Mouse (Mus musculus) testis, postnatal 10 days (tissue): ENCODE results near the gene Cbs.
"Not testable (repeated sequence)": the region's sequence is repeated elsewhere in the genome, so short reads cannot be mapped to it uniquely, and the experiment has no call there.

Source experiments
- DNase-seq: peaks from one replicate; pipeline ENCODE4 v3.0.0; 2021; ENCODE audit warnings: low spot score

Gene Cbs

DNA sequence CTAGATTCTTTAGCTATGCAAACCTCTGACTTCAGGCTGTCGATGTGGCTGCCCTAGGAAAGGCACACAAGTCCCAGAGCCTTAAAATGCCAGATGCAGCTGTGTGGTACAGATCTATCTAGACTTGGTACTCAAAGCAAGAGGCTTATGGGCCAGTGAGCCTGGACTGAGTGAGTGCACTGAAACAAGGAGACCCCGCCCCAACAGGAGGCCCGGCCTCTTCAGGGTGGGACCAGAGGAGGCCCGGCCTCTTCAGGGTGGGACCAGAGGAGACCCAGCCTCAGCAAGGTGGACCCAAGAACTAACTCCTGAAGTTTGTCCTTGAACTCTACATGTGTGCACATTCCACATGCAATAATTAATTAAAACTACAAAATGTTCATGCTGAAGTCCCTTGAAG lies 5.9 kb upstream of the Cbs start:
- no peak for DNase-seq

DNA sequence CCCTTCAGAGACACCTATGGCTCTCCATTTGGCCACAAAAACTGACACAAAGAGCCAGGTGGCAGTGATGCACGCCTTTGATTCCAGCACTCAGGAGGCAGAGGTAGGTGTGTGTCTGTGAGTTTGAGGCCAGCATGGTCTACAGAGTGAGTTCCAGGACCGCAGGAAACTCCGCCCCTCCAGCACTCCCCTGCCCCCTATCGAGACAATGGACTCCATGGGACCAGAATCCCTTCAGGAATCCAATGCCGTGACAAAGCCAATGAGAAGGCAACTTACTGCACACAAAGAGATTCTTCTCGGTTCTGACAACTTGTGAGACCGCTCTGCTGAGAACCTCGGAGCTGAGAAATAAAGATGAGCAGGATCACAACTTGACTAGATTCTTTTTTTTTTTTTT lies 5.3 kb upstream of the Cbs start:
- DNase-seq: no peak

DNA sequence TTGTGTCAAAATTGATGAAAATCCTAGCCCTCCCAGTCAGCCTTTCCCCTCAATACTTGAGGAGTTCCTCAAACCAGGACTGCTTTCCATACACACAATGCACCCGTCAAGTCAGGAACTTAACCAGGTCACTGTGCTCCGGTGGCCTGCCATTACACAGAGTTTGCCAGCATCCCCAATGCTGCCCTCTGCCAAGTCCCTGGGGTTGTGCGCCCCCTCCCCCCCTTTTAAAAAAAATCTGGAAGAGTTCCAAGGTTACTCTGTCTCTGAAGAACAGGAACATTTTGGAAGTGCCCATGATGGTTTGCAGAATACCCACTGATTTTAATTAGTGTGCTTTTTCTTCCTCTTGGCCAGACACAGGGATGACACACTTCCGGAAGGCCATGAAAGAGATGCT lies 2.6 kb upstream of the Cbs start:
- DNase-seq: no peak

DNA sequence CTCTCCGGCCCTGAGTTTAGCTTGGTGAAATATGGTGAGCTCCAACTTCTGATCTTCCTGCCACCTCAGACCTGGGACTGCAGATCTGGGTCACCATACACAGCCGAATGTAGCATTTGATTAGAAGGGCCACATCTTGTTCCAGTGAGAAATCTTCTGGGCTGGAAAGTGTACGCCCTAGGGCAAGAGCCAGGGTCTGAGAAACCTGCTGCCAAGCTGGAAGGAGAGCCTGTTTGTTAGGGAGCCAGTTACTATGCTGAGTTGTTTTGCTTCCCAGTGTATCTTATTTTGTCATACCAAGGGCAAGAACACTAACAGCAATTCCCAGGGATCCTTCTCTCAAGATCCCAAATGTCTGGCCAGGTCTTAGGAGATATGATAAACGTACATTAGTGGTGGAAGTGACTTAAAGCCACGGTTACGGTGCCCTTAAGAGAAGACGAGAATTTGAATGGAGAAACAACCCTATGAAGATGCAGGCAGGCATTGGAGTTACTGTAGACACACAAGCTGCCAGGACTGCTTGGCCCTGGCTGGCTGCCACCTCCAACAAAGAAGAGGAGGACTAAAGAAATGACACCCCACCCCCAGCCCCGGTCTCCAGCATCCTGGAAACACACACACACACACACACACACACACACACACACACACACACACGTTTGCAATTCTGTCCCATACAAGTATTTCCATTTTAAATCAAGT lies 980 bp upstream of the Cbs start:
- DNase-seq: peak; percentile 73

DNA sequence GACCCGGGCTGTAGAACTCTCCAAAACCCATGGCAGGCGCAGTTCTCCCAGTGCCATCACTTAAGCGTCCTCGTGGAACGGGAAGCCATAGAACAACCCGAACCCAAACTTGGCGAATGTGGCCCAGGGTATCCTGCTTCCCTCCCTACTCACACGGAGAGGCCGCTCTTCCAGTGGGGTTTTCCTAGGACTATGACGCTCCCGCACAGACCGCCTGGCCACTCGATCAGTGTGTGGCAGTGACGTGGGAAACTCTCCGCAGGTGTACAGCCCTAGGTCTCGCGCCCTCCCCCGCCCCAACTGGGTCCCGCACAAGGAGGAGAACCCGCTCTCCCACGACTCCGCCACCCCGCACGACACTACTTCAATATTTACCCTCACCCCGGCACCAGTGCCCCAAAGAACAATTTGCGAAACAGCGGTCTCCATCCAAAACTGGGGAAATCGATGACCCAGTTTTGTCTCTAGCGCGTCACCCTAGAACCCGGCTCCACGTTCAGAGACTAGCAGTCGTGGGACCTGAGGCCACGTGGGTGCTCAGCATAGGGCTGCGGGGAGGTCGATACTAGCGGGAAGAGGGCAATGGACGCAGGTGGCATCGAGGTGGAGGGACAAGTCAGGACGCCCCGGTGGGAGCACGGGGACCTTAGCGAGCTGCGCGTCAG lies 629 bp downstream of the Cbs start:
- DNase-seq: no peak

DNA sequence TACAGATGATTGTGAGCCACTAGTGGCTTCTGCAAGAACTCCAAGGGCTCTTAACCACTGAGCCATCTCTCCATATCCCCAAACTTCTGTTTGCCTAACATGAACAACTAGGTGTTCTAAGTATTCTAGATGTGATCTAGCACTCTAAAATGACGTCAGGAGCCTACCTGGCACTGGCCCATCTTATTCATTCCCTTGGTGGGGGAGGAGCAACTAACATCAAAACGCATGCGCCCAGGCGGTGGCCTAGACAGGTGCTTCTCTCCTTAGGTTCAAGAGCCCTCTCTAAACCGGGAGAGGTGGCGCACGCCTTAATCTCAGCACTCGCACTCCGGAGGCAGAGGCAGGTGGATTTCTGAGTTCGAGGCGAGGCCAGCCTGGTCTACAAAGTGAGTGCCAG lies 1.3 kb downstream of the Cbs start:
- DNase-seq: no peak

DNA sequence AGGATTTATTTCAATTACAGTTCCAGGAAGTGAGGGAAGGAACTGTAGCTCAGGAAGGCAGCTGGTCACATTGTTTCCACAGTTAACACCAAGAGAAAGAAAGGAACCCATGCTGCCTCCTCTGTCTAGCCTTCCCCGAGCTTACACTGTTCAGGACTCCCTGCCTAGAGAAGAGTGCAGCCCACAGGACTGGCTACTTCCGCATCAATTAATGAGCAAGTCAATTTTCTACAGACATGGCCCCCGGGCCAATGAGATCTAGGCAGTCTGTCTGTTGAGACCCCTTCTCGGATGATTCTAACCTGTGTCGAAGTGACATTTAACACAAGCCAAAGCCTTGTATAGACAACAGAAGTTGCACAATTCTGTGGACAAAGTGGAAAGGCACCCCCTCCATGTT lies 2.1 kb downstream of the Cbs start:
- DNase-seq: no peak

DNA sequence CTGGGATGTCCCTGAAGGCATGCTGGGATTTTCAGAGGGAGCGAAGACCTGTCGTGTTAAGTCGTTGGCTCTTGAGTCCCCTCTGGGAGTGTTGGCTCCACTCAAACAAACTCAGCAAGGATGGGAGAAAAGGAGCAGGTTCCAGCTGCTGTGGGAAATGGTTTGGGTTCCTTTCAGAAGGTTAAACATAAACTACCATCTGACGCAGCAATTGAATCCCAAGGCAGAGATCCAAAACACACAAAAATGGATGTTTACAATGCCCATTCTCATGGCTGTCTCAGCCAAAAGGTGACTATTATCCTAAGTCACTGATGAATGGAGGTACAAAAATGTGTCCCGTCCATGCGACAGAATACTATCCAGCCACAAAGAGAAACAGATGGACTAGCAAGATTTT lies 4.0 kb downstream of the Cbs start:
- DNase-seq: no peak

DNA sequence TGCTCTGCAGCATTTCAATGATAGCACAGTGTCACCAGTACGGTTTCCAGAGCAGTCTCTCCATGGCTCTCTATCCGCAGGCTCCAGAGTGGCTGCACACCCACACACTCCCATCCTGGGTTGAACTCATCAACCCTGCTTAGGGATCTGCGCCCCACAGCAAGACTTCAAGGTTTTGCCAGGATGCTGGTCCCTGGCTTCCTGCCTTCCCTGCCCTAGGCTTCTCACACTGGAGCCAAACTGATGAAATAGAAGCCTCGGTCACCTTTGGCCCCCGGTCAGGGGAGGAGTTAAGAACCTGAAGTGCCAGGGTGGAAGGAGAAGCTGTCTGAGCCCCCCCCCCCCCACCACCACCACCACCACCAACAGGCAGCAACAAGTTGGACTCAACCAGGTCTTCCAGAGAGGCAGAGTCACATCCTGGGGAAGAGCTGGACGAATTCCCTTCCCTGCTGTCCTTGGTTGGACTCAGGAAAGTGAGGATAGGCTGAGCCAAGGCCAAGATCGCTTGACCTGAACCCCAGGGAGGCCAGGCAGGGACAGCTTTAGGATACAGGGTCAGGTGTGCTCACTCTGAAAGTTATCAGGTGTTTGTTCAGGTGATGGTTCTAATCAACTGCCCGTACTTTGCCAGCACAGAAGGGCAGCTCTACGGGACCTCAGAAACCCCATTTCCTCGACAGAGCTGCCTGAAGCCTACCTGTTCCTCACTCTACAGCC lies 5.8 kb downstream of the Cbs start:
- no peak for DNase-seq

DNA sequence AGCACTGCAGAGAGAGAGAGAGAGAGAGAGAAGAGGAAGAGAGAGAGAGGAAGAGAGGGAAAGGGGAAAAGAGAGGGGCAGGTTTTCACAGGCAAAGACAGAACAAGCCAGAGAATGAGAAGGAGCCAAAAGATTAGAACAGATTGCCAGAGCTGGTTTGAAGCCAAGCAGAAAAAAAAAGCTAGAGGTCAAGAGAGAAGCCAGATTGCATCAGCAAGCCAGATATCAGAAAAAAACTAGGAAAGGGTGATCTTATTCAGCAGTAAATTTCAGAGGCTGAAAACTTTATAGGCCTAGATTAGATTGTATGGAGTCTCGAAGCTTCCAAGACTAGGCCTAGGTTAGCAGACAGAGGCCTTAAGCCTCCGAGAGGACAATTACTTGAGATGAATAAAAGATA lies 9.1 kb downstream of the Cbs start:
- no peak for DNase-seq

DNA sequence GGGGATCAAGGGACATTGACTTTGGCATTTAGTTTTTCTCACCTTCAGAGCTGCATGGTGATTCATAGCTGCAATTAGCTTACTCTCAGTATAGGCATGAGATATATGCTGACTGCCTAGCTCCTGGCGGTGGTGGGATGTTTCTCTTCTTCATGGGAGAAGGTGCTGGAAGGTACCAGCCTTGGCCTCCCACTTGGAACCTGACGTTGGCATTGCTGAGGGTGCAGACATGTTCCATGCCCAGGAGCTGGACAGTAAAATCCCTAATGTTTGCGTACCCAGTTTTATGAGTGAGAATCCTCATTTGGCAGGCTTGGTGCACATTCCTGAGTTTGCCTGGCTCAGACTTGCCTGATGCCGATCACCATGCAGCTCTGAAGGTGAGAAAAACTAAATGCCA lies 13.9 kb downstream of the Cbs start:
- DNase-seq: no peak

DNA sequence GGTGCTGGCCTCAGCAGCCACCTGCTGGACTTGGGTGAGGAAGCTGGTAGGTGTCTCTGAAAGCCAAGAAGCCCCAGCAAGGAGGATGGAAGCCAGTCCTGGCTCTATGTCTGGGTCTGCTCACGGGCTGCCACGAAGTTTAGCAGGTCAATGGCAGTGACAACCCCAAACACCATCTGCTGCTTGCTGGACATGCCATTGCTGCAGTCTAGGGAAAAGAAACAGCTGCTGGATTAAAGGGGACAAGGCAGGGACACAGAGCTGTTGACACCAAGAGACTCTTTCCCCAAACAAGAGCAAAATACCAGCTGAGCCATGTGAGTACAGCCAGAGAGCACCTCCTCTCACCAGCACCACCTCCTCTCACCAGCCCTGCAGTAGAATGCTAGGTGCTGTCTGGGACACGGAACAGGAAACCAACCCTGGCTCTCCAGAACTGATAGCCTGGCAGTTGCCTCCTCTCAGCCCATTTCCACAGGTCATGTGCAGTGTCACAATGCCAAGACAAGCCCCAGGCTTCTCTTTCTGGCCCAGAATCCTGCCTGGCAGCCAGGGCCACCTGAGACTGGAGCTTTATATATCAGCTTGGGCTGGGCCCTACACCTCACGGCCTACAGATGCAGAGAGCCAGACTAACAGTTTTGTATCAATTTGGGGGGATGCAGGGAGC lies 23.8 kb downstream of the Cbs start:
- no peak for DNase-seq

DNA sequence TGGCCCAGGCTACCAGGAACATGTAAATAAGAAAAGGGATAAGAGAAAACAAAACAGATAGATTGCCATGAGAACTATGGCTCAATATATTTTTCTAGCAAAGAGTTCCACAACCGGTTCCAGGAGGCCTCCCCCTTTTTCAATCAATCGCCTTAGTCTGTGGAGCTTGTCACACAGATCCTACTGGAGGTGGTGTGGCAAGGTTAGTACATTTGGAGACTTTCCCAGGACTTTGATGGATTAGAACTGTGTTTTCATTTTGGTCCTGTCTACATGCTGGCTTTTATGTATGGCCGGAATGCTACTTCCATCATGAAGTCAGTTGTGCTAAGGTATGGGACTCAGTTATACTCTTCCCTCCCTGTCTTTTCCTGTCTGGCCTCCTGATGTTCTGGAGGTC lies 27.1 kb downstream of the Cbs start:
- no peak for DNase-seq

DNA sequence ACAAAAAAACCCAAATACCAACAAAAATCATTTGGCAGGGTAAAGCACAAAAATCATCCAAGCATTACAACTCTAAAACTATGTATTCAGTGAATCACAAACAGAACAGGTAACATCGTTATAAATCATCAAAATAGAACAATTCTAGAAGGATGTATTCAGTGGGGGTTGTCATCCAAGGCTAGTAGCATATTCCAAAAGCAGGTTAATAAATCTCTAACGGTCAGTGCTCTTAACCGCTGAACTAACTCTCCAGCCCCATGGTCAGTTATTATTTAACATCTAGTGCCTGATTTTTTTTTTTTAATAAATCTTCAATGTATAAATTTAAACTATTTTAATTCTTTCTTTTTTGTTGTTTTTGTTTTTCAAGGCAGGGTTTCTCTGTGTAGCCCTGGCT lies 27.9 kb downstream of the Cbs start:
- not testable (repeated sequence) for DNase-seq

DNA sequence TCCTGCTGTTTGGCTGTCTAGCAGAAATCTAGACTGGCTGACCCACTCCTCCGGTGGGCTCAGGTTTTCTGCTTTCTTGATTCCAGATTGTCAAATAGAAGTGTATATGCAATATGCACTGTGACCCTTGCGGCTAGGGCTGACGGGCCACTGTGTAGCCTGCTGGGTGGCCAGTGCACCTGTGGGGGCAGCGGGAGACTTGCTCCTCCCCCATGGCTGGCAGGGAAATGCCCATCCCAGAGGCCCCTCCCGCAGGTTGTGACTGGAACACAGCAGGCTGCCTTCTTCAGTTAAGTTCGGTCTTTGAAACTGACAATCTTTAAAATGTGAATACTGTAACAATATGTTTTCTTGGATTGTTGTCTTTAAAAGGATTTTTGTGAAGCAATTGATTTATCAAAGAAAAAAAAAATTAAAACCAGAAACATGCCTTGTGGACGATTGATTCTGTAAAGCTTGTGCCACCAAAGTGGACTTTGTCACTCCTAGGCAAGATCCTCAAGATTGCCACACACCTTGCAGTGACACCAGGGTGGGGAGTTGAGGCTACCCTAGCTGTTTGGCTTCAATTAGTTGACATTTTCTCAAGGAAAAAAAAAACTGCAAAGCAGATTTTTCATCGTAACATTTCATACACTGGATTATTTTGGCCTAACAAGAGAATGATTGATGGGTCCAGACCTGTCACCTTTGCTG lies 29.6 kb downstream of the Cbs start:
- no peak for DNase-seq

DNA sequence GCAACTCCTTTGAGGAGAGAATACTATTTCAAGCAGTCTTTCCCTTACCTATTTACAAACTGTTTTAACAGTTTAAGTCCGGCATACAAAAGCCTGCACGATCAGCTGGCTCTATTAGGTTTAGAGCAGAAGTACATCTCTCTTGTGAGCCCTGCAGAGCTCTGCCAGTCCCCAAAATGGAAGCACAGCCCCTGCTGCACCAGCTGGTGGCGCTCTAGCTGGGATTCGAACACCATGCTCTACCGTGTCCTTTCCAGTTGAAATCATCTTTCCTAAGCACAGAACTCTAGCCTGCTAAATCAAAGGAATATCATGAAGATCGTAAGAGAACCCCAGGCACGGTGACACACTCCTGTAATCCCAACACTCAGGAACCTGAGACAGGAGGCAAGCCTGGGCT lies 30.6 kb downstream of the Cbs start:
- no peak for DNase-seq

DNA sequence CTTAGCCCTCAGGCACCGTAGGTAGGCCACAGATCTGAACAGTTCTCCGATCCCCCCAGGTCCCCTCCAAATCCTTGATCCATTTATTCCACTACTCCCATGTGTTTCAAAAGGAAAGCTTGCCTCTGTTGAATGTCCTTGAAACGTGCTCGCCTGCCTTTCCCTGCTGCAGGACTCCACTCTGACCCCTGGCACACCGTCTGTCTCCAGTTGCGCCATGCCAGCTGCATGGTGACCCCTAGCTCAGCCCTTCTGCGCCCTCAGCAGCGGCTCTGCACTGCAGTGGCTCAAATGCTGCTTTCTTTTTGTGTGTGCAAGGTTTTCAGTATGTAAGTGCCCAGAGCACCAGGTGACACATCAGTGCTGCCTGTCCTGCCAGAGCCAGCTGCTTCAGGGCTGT lies 38.4 kb downstream of the Cbs start:
- DNase-seq: no peak

DNA sequence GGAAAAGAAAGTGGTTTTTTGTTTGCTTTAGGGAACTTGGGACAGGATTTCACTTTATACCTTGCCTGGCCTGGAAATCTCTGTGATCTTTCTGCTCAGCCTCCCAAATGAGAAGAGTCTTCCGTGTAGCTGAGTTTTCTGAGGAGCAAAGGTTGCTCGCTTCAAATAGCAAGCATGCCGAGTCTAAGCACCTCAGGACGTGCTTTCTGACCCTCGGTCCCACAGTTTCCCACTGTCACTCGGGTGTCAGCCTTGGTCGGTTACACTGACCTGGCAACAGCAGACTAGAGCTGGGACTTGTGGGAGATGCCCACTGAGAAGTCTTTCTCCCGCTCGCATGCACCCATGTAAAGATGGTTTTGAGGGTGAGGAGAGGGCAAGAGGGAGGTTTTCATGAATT lies 39.1 kb downstream of the Cbs start:
- no peak for DNase-seq

DNA sequence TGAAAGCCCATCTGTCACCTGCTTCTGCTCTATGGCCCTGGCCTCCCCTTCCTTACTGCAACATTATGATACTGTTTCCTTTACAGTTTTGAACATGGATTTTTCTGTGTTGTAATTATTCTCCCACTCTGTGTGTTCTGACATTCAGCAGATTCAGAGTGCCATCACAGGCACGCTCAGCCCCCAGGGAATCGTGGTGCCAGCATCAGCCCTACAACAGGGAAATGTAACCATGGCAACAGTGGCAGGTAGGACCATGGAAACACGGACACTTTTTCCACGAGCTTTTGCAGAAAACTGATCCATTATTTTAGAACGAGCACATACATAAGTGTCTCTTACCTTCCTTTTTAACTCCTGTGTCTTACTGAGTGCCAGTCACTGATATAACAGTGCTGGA lies 42.0 kb downstream of the Cbs start:
- no peak for DNase-seq

DNA sequence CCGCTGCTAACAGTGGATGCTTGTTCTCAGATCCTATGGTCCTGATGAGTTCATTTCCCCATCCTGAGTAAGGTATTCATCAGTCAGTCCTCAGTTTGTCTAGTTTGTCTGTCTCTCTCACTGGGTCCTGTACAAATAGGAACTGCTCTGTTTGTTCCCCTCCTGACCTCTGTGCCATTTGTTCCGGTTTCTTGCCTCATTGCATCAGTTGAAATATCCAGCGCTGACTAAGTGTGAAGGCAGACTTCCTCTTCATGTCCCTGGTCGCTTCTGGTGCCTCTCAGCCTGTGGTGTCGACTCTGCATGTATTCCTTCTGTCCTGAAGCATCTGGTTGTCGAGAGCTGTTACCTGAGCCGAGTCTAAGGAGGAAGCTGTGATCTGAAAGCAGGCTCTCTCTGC lies 42.4 kb downstream of the Cbs start:
- no peak for DNase-seq

DNA sequence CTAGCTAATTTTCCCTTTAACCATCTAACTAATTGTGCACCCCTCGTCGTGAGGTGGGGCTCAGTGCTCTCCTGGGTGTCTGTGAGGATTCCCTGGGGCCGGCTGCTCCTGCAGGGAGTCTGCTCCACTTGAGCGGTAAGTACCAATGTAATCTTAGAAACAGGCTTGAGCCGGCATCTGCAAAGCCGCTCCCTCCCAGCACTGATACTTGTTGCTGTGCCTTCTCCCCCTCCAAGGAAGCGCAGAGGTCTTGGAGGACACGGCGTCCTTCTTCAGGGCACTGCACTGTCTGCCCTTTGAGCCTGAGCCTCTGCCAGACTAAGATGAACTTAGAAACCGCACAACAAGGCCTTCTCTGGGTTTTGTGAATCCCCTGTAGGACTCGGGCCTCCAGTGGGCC lies 46.2 kb downstream of the Cbs start:
- DNase-seq: no peak

DNA sequence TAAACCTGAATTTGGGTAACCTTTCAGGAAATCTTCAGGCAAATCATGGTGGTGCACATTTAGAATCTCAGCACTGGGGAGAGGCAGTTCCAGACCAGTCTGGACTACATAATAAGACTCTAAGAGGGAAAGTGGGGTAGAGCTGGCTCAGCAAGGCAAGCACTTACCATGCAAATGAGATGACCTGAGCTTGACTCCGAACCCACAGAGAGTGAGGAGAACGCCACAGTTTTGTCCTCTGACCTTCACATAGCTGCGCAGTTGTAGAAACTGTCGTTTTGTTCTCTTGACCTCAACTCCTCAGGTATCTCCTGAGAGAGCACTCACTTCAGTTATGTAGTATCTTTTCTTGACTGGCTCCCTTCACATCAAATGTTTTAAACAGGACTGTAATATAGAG lies 48.3 kb downstream of the Cbs start:
- DNase-seq: no peak
